Mouse (Mus musculus): Measurements from ENCODE around the gene Enpp6. TPM values are rescaled to one million over a fixed set of nuclear protein-coding genes. Genes with fewer than 3 reads are reported as not detected.

Enpp6 gene
- polyA plus RNA-seq (2017; shearing (Covaris generic)) = 0.77 TPM

GRCm38 (mm10) chr8:46986386-46987140 is at the start of gene Enpp6:
Enpp6 (plus strand) TSS chr8:46986887.

Other genes with a start within 250 kb of the Enpp6 start
- 202 TPM for gene Irf2, start 247.2 kb upstream of the Enpp6 start, polyA plus RNA-seq (2017; shearing (Covaris generic))

Data from CD4-positive, CD25-positive, alpha-beta regulatory T cell (primary cell).